Mouse (Mus musculus) 3T3-L1 (cell line): ENCODE results near the gene Cd300a.
"Not testable (repeated sequence)": the region's sequence is repeated elsewhere in the genome, so short reads cannot be mapped to it uniquely, and the experiment has no call there.

Experiments
- DNase-seq: peaks from one replicate; pipeline ENCODE4 v3.0.0-alpha.2; 2015; ENCODE audit warnings: low read depth, low spot score

Gene Cd300a

GRCm38 (mm10) chr11:114903224-114903623 is 13.4 kb downstream of the Cd300a start:
- peak; percentile 31 for DNase-seq

GRCm38 (mm10) chr11:114907567-114907966 is 17.7 kb downstream of the Cd300a start:
- DNase-seq = no peak

- no peak for DNase-seq
Measured at GRCm38 (mm10) chr11:114908086-114908485, 18.2 kb downstream of the Cd300a start.

GRCm38 (mm10) chr11:114909538-114909937 is 19.7 kb downstream of the Cd300a start:
- not testable (repeated sequence) for DNase-seq

- peak; percentile 88 for DNase-seq
Measured at GRCm38 (mm10) chr11:114912847-114913246, 23.0 kb downstream of the Cd300a start.

GRCm38 (mm10) chr11:114914978-114915377 is 25.1 kb downstream of the Cd300a start:
- DNase-seq = no peak

GRCm38 (mm10) chr11:114917120-114917519 is 27.3 kb downstream of the Cd300a start:
- DNase-seq = no peak

GRCm38 (mm10) chr11:114922439-114922838 is 32.6 kb downstream of the Cd300a start:
- peak; percentile 59 for DNase-seq

GRCm38 (mm10) chr11:114923961-114924360 is 34.1 kb downstream of the Cd300a start:
- no peak for DNase-seq

GRCm38 (mm10) chr11:114929581-114929980 is 39.7 kb downstream of the Cd300a start:
- DNase-seq = peak; percentile 84

- DNase-seq = no peak
Measured at GRCm38 (mm10) chr11:114931041-114931440, 41.2 kb downstream of the Cd300a start.

GRCm38 (mm10) chr11:114933591-114933990 is 43.8 kb downstream of the Cd300a start:
- DNase-seq = peak; percentile 39

GRCm38 (mm10) chr11:114934144-114934543 is 44.3 kb downstream of the Cd300a start, which contains the start of gene Cd300lb:
Gene Cd300lb, minus strand, starts transcription at chr11:114934386.
- peak; percentile 87 for DNase-seq
